Mouse (Mus musculus): ENCODE results near the gene Fbxl18.

GRCm38 (mm10) chr5:142929400-142929752 lies 34.2 kb upstream of the Fbxl18 start:
- TF ChIP-seq UBTF (IDR thresholded peaks at IDR 0.05; ENCODE audit: borderline replicate concordance, insufficient read depth, low read depth, low read length) (no peak), EP300 (IDR thresholded peaks at IDR 0.05; ENCODE audit: low read depth in 1 of 2, low read length in 2 of 2) (no peak; a peak in 1 of 4 replicates), CHD2 (IDR thresholded peaks at IDR 0.05; ENCODE audit: low read length) (no peak), POLR2A (IDR thresholded peaks at IDR 0.05; ENCODE audit: control insufficient read depth in 1 of 2, insufficient read depth in 1 of 2, low read depth in 1 of 2, low read length in 2 of 2, poor library complexity in 1 of 2) (no peak), NELFE (IDR thresholded peaks at IDR 0.05; ENCODE audit: low read depth, low read length) (no peak; the same call in 1 of the 2 replicates), GABPA (IDR thresholded peaks at IDR 0.05; ENCODE audit: low read depth, low read length) (no peak), USF1 (IDR thresholded peaks at IDR 0.05; ENCODE audit: low read depth, low read length) (0 out of 2 replicates have a peak, but pooled peaks have one; percentile 2), TBP (IDR thresholded peaks at IDR 0.05; ENCODE audit: low read depth, low read length) (no peak), CTCF (IDR thresholded peaks at IDR 0.05 in 2 of 3, conservative IDR thresholded peaks at IDR 0.05 in 1 of 3; ENCODE audit: control insufficient read depth in 1 of 3, insufficient read depth in 1 of 3, low read depth in 2 of 3, low read length in 3 of 3, poor library complexity in 1 of 3, severe bottlenecking in 1 of 3) (no peak), ETS1 (IDR thresholded peaks at IDR 0.05; ENCODE audit: low read depth, low read length) (no peak), TAL1 (IDR thresholded peaks at IDR 0.05; ENCODE audit: low read length) (no peak), MAFK (IDR thresholded peaks at IDR 0.05; ENCODE audit: borderline replicate concordance, low read depth, low read length) (no peak), MYC (IDR thresholded peaks at IDR 0.05; ENCODE audit: low read depth, low read length) (no peak)
